Mouse (Mus musculus): ENCODE results near the gene Uqcc3.
"Not testable (repeated sequence)": the region's sequence is repeated elsewhere in the genome, so short reads cannot be mapped to it uniquely, and the experiment has no call there.

Uqcc3 gene

DNA sequence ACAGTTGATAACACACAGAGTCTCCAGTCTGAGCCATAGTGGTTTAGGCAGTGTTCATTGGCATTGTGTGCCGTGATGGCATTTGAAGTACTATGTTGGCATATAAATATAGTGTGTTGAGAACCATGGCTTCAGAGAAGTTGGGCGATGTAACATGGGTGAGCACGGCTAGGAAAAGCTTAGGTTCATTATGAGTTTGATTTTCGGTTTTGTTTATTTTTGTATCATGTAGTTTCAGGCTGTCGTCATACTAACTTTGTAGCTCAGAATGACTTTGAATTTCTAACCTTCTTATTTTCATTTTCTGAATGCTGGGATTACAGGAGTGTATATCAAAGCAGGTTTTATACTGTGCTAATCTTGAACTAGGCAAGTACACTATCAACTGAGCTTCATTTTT is 22.7 kb upstream of the Uqcc3 start:
- DNase-seq (ENCODE audit: low read depth, low spot score), result no peak
- H3K27me3 ChIP-seq (ENCODE audit: control insufficient read depth, insufficient read depth, low read length, poor library complexity, severe bottlenecking), result no peaks in the 10 kb centered on the region

DNA sequence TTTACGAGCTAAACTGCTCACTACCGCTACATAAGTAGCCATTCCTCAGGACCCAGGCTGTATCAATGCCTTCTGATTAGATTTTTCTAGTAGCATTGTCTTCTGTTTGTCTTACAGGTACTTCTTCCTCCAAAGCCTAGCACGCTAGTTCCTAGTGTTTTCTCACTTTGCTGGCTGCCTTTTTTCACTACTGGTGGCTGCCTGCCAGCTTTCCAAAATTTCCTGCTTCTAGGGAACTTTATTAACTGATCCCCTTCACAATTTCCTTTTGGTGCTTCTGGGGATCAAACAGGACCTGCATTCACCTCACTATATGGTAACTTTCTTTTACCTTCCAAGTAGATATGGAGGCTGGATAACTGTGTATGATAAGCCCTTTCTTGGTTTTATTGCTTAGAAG is 18.4 kb upstream of the Uqcc3 start:
- DNase-seq (ENCODE audit: low read depth, low spot score), result no peak
- Histone ChIP-seq H3K36me3 (ENCODE audit: control insufficient read depth, insufficient read depth, low read length, poor library complexity, severe bottlenecking) (peaks cover 7% of the 10 kb centered on the region; the same call in 1 of the 2 replicates), H3K27me3 (ENCODE audit: control insufficient read depth, insufficient read depth, low read length, poor library complexity, severe bottlenecking) (no peaks in the 10 kb centered on the region)

More for the DNA sequence above, 22.7 kb upstream of the Uqcc3 start:
- H3K36me3 ChIP-seq (ENCODE audit: control insufficient read depth, insufficient read depth, low read length, poor library complexity, severe bottlenecking), result peaks cover 16% of the 10 kb centered on the region

DNA sequence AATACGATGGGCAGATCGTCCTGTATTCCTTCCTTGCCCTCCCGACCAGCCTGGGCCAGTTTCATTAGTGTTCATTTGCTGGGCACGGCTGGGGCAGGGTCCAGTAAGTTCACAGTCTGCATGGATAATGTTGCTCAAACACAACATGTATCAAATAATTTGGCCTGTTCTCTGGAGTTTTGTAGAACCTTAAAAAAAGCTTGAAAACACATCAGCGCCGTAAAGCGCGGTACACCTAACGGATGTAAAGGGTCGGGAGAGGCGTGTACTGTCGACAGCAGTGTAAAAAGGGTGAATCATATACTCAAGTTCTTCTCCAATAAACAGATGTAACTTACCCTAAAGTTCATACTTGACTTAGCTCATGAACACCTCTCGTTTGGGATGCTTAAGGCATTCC is 17.9 kb upstream of the Uqcc3 start:
- no peaks in the 10 kb centered on the region for H3K27me3 ChIP-seq (ENCODE audit: control insufficient read depth, insufficient read depth, low read length, poor library complexity, severe bottlenecking)
- no peak for DNase-seq (ENCODE audit: low read depth, low spot score)
- H3K36me3 ChIP-seq (ENCODE audit: control insufficient read depth, insufficient read depth, low read length, poor library complexity, severe bottlenecking), result peaks cover 6% of the 10 kb centered on the region; the same call in 1 of the 2 replicates

DNA sequence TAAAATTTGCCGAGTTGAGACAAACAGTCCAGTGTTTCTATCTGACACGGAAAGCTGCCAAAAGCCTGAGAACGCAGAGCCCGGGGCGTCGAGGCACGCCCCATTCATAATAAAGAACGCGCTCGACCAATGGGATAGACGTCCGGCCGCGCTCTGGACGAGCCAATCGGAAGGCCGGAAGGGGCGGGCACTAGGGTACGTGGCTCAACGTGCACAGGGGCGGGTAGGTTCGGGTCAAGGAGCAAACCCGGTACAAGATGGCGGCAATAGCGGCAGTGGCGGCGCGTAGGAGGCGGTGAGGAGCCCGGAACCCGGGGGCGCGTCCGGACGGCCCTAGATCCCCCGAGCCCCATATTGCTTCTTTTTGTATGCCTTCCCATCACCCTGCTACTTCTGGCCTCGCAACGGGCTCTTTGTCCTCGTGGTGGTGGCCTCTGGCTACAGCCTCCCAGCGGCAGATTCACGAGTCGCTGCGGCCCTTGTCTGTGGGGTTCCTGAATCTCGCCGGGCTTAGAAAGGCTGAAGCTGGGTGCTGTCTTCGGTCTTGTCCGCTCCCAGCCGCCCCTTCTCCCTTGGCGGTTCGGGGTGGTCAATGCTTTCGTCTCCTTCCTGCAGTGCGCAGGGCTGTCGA is 17.3 kb upstream of the Uqcc3 start, which contains the start of gene Ganab:
Ganab (plus strand) TSS at position 207 of the 631 bp plus-strand sequence.
- Histone ChIP-seq H3K36me3 (ENCODE audit: control insufficient read depth, insufficient read depth, low read length, poor library complexity, severe bottlenecking) (peaks cover 5% of the 10 kb centered on the region; the same call in 1 of the 2 replicates), H3K27me3 (ENCODE audit: control insufficient read depth, insufficient read depth, low read length, poor library complexity, severe bottlenecking) (no peaks in the 10 kb centered on the region)
- peak; percentile 96 for DNase-seq (ENCODE audit: low read depth, low spot score)

DNA sequence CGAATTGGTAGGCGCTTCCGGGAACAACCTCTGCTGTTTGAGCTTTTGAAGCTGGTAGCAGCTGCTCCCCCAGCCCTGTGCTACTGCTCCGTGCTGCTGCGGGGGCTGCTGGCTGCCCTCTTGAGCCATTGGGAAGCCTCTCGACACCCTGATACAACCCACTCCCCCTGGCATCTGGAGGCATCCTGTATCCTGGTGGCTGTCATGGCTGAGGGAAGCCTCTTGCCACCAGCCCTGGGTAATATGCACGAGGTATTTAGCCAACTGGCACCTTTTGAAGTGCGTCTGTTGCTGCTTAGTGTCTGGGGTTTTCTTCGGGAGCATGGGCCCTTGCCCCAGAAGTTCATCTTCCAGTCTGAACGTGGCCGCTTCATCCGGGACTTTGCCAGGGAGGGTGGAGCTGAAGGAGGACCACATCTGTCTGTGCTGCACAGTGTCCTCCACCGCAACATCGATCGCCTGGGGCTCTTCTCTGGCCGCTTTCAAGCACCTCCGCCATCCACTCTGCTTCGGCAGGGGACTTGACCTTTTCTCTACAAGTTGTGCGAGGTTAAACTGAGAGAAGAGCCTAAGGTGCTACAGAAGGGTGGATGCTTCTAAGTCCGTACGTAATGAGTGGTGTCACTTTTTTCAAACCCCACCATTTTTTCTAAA is 16.6 kb upstream of the Uqcc3 start:
- H3K27me3 ChIP-seq (ENCODE audit: control insufficient read depth, insufficient read depth, low read length, poor library complexity, severe bottlenecking); H3K36me3 ChIP-seq (ENCODE audit: control insufficient read depth, insufficient read depth, low read length, poor library complexity, severe bottlenecking); DNase-seq (ENCODE audit: low read depth, low spot score): not testable (repeated sequence)

DNA sequence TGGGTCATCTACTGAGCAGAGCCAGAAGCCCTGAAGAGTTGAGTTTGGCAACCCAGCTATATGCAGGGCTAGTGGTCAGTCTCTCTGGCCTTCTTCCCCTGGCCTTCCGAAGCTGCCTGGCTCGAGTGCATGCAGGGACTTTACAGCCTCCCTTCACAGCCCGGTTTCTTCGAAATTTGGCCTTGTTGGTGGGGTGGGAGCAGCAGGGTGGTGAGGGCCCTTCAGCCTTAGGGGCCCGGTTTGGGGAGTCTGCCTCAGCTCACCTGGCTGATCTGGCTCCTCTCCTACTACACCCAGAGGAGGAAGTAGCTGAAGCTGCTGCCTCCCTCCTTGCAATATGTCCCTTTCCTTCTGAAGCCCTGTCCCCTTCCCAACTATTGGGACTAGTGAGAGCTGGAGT is 15.5 kb upstream of the Uqcc3 start:
- DNase-seq (ENCODE audit: low read depth, low spot score); H3K27me3 ChIP-seq (ENCODE audit: control insufficient read depth, insufficient read depth, low read length, poor library complexity, severe bottlenecking); H3K36me3 ChIP-seq (ENCODE audit: control insufficient read depth, insufficient read depth, low read length, poor library complexity, severe bottlenecking): not testable (repeated sequence)

DNA sequence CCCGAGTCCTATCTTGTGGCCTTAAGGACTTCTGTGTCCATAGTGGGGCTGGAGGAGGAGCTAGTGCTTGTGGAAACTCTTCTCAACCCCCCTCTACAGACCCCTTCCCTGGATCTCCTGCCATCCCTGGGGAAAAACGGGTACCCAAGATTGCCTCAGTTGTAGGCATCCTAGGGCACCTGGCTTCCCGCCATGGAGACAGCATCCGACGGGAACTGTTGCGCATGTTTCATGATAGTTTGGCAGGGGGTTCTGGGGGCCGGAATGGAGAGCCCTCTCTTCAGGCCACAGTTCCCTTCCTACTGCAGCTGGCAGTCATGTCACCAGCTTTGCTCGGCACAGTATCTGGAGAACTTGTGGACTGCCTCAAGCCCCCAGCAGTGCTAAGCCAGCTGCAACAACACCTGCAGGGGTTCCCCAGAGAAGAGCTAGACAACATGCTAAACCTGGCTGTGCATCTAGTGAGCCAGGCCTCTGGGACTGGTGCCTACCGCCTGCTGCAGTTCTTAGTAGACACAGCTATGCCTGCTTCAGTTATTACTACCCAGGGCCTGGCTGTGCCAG is 14.8 kb upstream of the Uqcc3 start:
- DNase-seq (ENCODE audit: low read depth, low spot score), result no peak
- no peaks in the 10 kb centered on the region; the same call in 1 of the 2 replicates for H3K36me3 ChIP-seq (ENCODE audit: control insufficient read depth, insufficient read depth, low read length, poor library complexity, severe bottlenecking)
- H3K27me3 ChIP-seq (ENCODE audit: control insufficient read depth, insufficient read depth, low read length, poor library complexity, severe bottlenecking), result no peaks in the 10 kb centered on the region

DNA sequence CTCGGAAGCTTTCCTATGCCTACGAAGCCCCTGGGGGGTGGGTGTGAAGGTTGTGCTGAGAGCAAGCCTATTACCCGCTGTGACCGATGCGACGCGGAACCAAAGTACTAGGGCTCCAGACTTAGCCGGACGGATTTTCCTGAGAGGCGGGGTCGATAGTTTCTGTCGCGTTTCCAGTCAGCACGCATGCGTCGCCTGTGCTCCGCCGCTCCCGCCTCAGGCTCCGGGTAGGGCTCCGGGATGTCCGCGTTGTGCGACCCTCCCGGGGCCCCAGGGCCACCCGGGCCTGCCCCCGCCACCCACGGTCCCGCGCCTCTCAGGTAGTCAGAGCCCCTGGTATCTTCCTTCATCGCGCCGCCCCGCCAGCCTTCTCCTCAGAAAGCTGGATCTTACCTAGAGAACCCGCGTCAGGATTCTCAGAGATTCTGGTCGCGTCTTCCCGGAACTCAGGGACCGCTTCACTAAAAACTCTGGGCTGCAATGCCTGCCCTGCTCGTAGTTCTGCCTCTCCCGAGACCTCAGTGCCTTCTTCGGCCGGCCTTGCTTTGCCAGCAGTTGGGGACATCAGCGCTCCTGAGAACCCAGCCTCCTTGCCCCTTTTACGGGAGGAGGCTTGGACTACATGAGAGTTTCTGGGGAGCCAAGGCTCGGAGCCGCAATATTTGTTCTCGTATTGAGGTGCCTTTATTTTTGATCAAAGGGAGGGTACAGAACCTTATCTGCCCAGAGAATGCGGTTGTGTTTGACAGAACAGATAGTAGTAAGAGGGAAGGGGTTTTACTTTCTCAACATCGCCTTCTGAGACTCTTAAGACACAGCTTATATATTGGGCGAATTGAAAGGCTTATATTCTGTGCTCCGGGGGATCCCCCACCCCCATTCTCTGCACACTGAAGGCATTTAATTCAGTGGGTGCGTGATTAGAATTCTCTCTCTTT is 12.4 kb upstream of the Uqcc3 start, which contains the start of gene Ints5:
Ints5 (plus strand) TSS at position 177 of the 938 bp plus-strand sequence.
- Histone ChIP-seq H3K36me3 (ENCODE audit: control insufficient read depth, insufficient read depth, low read length, poor library complexity, severe bottlenecking) (peaks cover 2% of the 10 kb centered on the region; the same call in 1 of the 2 replicates), H3K27me3 (ENCODE audit: control insufficient read depth, insufficient read depth, low read length, poor library complexity, severe bottlenecking) (no peaks in the 10 kb centered on the region)
- DNase-seq (ENCODE audit: low read depth, low spot score), result peak; percentile 89

DNA sequence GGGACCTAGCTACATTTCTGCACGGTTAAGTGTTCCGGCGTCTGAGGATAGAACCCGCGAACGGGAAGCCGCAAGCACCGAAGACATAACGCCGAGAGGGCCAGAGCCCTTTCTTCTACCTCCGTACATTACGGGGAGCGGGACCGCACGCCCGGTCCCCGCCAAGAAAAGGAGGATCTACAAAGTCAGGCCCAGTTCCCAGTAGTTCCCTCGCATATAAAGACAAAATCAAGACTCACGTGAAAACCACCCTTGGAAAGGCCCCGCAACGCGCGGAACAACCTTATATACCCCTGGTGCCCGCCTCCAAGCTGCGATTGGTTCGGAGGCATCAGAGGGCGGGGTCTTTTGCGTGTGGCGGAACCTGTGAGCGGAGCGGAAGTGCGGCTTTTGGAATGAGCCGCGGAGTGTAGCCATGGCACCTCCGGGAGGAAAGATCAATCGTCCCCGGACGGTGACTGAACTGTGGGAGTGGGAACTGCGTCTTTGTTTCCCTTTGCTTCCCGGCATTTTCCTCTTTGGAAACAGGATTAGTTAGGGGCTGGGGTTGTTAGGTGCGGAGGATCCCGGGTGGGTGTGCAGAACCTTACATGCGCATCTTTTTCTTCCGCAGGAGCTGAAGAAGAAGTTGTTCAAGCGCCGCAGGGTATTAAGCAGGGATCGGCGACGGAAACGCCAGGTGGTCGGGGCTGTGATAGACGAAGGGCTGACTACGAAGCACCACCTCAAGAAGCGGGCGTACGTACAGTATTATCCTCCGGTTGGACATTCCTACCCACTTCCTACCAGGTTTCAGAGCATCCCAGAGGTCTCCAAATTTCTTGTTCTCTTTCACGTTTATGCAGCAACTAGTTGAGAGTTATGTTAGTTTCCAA is 8.0 kb upstream of the Uqcc3 start, which contains the start of the genes 1810009A15Rik and Gm49416:
1810009A15Rik (plus strand) TSS at position 343 of the 875 bp plus-strand sequence.
Gm49416 (plus strand) TSS at position 416 of the 875 bp plus-strand sequence.
- H3K36me3 ChIP-seq (ENCODE audit: control insufficient read depth, insufficient read depth, low read length, poor library complexity, severe bottlenecking), result 0 out of 2 replicates have a peak, but pooled peaks cover 2% of the 10 kb centered on the region
- no peaks in the 10 kb centered on the region for H3K27me3 ChIP-seq (ENCODE audit: control insufficient read depth, insufficient read depth, low read length, poor library complexity, severe bottlenecking)
- peak; percentile 96 for DNase-seq (ENCODE audit: low read depth, low spot score)

DNA sequence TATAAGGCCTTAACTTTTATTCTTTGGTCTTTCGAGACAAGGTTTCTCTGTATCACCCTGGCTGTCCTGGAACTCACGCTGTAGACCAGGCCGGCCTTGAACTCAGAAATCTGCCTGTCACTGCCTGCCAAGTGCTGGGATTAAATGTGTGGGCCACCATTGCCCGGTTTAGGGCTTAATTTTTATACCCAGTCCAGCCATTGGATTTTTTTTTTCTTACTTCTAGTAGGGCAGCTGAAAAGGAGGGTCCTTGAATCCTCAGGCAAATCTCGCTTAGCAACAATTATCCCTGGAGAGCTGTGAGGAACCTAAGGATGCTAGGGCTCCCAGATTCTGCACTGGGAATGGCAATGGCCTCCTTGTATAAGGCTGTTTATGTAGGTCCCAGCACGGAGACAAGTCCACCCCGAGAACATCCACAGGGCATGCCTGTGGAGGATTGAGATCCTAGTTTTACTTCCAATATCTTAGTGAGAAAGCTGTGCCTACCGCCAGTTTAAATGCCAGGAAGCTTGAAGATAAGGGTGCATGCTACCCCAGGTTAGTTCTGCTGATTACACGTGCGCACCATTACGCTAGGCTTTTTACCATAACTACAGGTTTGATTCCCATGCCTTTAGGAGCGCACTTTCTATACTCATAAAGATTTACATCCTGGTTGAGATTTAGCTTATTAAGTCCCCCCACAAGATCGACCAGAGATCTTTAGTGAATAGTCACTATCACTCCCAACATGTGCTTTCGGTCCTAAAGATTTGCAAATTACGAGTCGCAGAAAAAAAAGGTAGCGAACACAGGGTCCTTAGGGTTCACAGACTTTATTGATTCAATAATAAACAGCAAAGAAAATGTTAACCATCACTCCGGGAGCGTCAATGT is 7.1 kb upstream of the Uqcc3 start:
- Histone ChIP-seq H3K36me3 (ENCODE audit: control insufficient read depth, insufficient read depth, low read length, poor library complexity, severe bottlenecking) (0 out of 2 replicates have a peak, but pooled peaks cover 2% of the 10 kb centered on the region), H3K27me3 (ENCODE audit: control insufficient read depth, insufficient read depth, low read length, poor library complexity, severe bottlenecking) (no peaks in the 10 kb centered on the region)
- no peak for DNase-seq (ENCODE audit: low read depth, low spot score)

DNA sequence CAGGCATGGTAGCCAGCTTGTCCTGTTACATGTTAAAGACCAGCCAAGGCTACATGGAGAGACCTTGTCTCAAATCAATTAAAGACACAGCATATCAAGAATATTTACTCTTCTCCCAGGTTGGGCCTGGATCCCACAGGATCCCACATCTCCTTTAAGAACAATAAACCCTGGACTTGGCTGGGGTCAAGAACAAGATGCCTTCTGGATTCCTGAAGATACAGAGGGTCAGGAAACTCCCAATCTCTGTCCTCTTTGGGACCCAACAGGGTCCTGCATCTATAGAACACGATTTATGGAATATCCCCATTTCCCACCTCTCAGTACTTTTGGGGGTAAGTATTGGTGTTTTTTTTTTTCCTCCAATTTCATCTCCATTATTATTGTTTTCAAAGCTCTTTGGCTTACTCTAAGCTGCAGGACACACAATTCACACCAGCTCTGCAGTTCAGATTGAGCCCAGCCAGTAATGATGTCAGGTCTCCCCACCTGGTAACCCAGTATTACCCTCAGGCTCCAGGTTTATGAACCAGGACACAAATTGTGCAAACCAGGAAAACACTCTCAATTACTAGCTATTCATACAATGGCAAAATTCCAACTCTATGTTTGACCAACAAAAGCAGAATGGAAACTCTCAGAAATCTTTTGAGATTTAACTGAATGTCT is 6.3 kb upstream of the Uqcc3 start:
- H3K27me3 ChIP-seq (ENCODE audit: control insufficient read depth, insufficient read depth, low read length, poor library complexity, severe bottlenecking), result no peaks in the 10 kb centered on the region
- no peak for DNase-seq (ENCODE audit: low read depth, low spot score)
- H3K36me3 ChIP-seq (ENCODE audit: control insufficient read depth, insufficient read depth, low read length, poor library complexity, severe bottlenecking), result 0 out of 2 replicates have a peak, but pooled peaks cover 2% of the 10 kb centered on the region

DNA sequence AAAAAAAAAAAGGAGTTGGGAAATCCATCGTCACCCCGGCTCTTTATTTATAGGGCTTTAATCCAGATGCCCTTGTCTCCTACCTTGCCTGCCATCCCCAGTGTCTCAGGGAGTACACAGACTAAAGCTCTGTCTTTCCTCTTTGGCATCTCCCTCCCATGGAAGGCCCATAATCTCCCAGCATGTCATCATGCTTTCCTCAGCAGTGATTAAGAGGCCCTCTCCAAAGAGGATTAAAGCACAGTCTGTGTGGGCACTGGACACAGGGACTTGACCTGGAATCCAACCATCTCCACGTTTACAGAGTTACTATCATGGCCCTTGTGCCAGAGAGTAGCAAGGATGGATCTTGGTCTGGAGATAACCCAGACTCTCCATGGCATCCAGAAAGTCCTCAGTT is 2.9 kb upstream of the Uqcc3 start, which contains the start of the genes Lbhd1 and Gm49403:
Lbhd1 (plus strand) TSS at position 117 of the 400 bp plus-strand sequence.
Gm49403 (plus strand) TSS at position 315 of the 400 bp plus-strand sequence.
- no peaks in the 10 kb centered on the region for H3K36me3 ChIP-seq (ENCODE audit: control insufficient read depth, insufficient read depth, low read length, poor library complexity, severe bottlenecking)
- DNase-seq (ENCODE audit: low read depth, low spot score), result no peak
- no peaks in the 10 kb centered on the region for H3K27me3 ChIP-seq (ENCODE audit: control insufficient read depth, insufficient read depth, low read length, poor library complexity, severe bottlenecking)
